Mouse (Mus musculus) heart, embryonic 13.5 days (tissue): ENCODE measurements around the gene Dcaf15. TPM values are rescaled to one million over a fixed set of nuclear protein-coding genes. Genes with fewer than 3 reads are reported as not detected.
A peak's percentile ranks its signal among the peaks of the same experiment; 100 is the strongest.

Experiments
- ATAC-seq: fragments of 200-750 bp; cut with Nextera tagmentation; 2 replicates; pipeline ENCODE4 v1.8.0; 2017; ENCODE audit warnings: moderate TSS enrichment; ENCODE audit not compliant: insufficient number of reproducible peaks, low FRiP score, low TSS enrichment; ENCODE audit errors: extremely low read depth
- H3K27ac ChIP-seq: fragments of 300-500 bp; sonication (generic); replicated peaks from 2 replicates; pipeline ENCODE4 v1.5.1; 2015; ENCODE audit warnings: moderate library complexity, mild to moderate bottlenecking, inconsistent platforms
- H3K27me3 ChIP-seq: fragments of 300-500 bp; sonication (generic); replicated peaks from 2 replicates; pipeline ENCODE4 v1.6.1; 2015; ENCODE audit warnings: mild to moderate bottlenecking, inconsistent platforms
- H3K36me3 ChIP-seq: fragments of 300-500 bp; sonication (generic); 2 replicates; pipeline ENCODE4 v1.6.1; 2015; ENCODE audit warnings: mild to moderate bottlenecking, inconsistent platforms
- H3K4me1 ChIP-seq: fragments of 300-500 bp; sonication (generic); 2 replicates; pipeline ENCODE4 v1.6.1; 2015; ENCODE audit warnings: inconsistent platforms
- H3K4me2 ChIP-seq: fragments of 300-500 bp; sonication (generic); 2 replicates; pipeline ENCODE4 v1.6.1; 2015; ENCODE audit warnings: inconsistent platforms, mild to moderate bottlenecking, moderate library complexity
- H3K4me3 ChIP-seq: fragments of 300-500 bp; sonication (generic); 2 replicates; pipeline ENCODE4 v1.5.1; 2015; ENCODE audit warnings: moderate library complexity, mild to moderate bottlenecking, inconsistent platforms
- H3K9ac ChIP-seq: fragments of 300-500 bp; sonication (generic); 2 replicates; pipeline ENCODE4 v1.6.1; 2015; ENCODE audit warnings: inconsistent platforms, mild to moderate bottlenecking, moderate library complexity
- H3K9me3 ChIP-seq: fragments of 300-500 bp; sonication (generic); 2 replicates; pipeline ENCODE4 v1.6.1; 2016; ENCODE audit warnings: inconsistent platforms
- WGBS: fragments of 180-500 bp; shearing (Covaris S2); methylation state at CpG from one replicate; pipeline ENCODE4 v1.1.7; 2015; ENCODE audit warnings: mixed read lengths; 5-methylcytosine and 5-hydroxymethylcytosine counted together
- polyA plus RNA-seq: library from polyadenylated mRNA; unstranded; fragments of >200 nt; fragmentation: Nextera tagmentation; extraction: Ambion mirVana; gene quantifications from 2 replicates; pipeline ENCODE4 v1.2.1, GENCODE M21; 2015

Dcaf15 gene
- polyA plus RNA-seq, 1 experiment from 2014 or later: 7.6 TPM

DNA sequence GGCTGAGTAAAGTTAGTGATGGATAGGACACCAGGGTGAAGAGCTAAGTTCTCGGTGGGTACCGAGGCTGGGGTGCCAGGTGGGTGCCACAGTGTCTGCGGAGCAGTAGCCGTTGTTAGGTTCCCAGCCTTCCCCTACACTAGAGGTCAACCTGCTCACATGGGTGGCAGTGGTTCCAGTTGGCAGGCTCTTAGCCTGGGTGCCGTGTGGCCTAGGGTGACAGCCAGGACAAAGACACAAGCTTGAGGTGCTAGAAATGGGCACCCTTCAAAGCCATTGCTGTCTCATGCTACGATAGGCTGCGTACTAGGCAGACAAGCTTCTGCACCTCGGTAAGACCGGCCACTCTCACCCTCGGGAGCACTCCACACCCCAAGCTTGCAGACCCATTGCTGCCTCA lies 32.2 kb downstream of the Dcaf15 start:
- H3K27ac ChIP-seq: no peak overlapping the region
- H3K9me3 ChIP-seq: no peaks in the 10 kb centered on the region
- WGBS: 85% methylated on average over 10 of the region's 10 CpGs
- ATAC-seq: no peak
- no peak overlapping the region for H3K4me2 ChIP-seq
- H3K27me3 ChIP-seq: no peaks in the 10 kb centered on the region
- H3K9ac ChIP-seq: no peak overlapping the region
- H3K4me3 ChIP-seq: no peak overlapping the region
- peaks cover 12% of the 10 kb centered on the region for H3K36me3 ChIP-seq
- H3K4me1 ChIP-seq: peaks cover 60% of the 10 kb centered on the region

DNA sequence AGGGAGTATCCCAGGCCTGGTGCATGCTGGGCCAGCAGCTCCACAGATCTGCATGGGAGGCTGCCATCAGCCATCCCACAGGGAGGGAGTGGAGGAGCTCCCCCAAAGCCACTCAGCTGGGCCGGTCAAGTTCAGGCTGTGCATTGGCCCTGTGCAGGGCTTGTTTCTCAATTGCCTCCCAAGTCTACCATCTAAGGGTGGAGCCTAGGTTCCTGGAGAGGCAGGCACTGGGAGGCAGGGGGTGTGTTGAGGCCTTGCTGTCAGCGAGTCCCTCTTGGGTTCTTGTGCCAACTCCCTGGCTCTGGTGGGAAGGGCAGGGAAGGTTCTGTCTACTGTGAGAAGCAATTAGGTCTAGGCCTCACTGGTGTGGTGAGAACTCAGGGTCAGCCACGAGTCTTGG lies 32.6 kb downstream of the Dcaf15 start:
- WGBS: 46% methylated on average over 3 of the region's 3 CpGs
- peaks cover 12% of the 10 kb centered on the region for H3K36me3 ChIP-seq
- H3K4me1 ChIP-seq: peaks cover 60% of the 10 kb centered on the region
- no peak overlapping the region for H3K4me3 ChIP-seq
- no peak for ATAC-seq
- H3K27ac ChIP-seq: no peak overlapping the region
- H3K27me3 ChIP-seq: no peaks in the 10 kb centered on the region
- H3K9ac ChIP-seq: peak overlapping the region; percentile 29; the same call in 1 of the 2 replicates
- no peak overlapping the region for H3K4me2 ChIP-seq
- H3K9me3 ChIP-seq: no peaks in the 10 kb centered on the region

DNA sequence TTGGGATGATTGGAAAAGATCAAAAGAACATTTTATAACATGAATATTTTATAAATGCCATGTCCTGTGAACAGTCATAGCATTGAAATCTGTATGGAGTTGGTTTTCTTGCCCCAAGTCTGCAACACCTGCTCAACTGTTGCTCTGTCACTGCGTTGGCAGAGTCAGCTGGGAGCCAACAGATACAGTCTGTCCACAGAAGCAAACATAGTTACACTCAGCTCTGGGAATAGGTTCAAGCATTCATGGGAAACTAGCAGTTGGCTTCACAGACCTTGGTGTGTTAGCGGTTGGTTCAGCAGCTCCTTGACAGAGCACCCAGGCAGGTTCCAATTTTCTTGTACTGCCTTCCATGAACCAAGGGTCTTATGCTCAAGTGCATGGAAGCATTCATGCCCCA lies 33.9 kb downstream of the Dcaf15 start:
- H3K4me2 ChIP-seq: no peak overlapping the region
- WGBS: 79% methylated on average over 2 of the region's 2 CpGs
- H3K27ac ChIP-seq: no peak overlapping the region
- ATAC-seq: no peak
- H3K9me3 ChIP-seq: no peaks in the 10 kb centered on the region
- no peaks in the 10 kb centered on the region for H3K27me3 ChIP-seq
- H3K4me3 ChIP-seq: no peak overlapping the region
- H3K36me3 ChIP-seq: peaks cover 12% of the 10 kb centered on the region
- no peak overlapping the region for H3K9ac ChIP-seq
- H3K4me1 ChIP-seq: peaks cover 62% of the 10 kb centered on the region

DNA sequence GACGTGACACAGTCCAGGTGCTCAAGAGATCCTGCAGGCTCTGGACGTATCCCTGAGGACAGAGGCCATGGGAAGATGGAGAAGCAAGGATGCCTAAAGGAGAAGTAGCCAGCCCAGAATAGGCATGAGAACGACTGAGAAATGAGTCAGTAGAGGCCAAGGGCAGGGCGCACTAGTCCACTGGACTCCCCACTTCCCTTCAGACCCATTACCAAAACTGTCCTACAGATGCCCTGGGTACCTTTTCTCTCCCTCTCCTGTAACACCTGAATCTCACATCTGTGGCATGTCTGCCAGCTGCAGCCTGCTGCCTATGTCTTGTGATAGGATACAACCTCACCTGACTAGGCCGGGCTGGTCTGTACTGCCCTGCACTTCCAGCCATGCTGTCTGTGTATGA lies 34.3 kb downstream of the Dcaf15 start:
- no peaks in the 10 kb centered on the region for H3K27me3 ChIP-seq
- H3K4me3 ChIP-seq: no peak overlapping the region
- H3K9me3 ChIP-seq: no peaks in the 10 kb centered on the region
- H3K4me1 ChIP-seq: peaks cover 66% of the 10 kb centered on the region
- H3K27ac ChIP-seq: no peak overlapping the region
- H3K36me3 ChIP-seq: peaks cover 8% of the 10 kb centered on the region
- H3K9ac ChIP-seq: peak overlapping the region; percentile 34; the same call in 1 of the 2 replicates
- no peak overlapping the region for H3K4me2 ChIP-seq
- WGBS: 76% methylated on average over 5 of the region's 5 CpGs
- ATAC-seq: no peak

DNA sequence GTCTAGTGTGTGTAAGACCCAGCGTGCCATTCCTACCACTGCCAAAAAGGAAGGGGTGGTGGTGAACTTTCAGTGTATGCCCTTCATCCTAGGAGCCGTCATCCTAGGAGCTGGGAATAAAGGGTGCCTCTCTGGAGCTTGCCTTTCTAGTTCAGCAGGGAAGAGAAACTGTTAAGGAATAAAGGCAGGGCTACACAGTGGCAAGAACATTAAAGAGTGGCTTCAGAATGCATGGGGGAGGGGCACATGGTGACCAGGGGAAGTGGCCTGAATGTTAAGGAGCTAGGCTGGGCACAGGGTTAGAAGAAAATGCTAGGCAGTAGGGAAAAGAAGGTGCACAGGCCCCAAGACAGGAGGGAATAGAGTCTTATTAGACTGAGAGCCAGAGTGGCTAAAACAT lies 34.8 kb downstream of the Dcaf15 start:
- Histone ChIP-seq H3K36me3 (peaks cover 3% of the 10 kb centered on the region), H3K9me3 (no peaks in the 10 kb centered on the region), H3K4me3 (no peak overlapping the region), H3K4me2 (no peak overlapping the region), H3K4me1 (peaks cover 68% of the 10 kb centered on the region), H3K27ac (no peak overlapping the region), H3K9ac (peak overlapping the region; percentile 34), H3K27me3 (no peaks in the 10 kb centered on the region)
- 77% methylated on average over 2 of the region's 2 CpGs for WGBS
- ATAC-seq: no peak

DNA sequence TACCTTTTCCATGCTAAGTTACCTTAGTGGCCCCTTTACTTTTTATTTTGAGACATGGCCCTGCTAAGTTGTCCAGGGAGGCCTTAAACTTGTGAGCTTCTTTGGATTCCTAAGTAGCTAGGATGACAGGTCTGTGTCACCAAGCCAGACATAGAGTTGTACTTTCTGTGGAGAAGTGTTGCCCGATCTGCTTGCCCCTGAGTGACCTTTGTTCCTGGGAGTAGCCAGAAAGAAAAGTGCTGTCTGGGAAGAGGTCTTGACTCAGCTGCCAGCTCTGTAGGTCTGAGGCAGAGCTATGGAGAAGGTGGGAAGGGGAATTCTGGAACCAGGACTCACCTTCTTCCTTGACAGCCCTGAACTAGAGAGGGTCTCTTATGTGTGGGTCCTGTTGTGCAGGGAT lies 35.4 kb downstream of the Dcaf15 start:
- no peak for ATAC-seq
- H3K9ac ChIP-seq: peak overlapping the region; percentile 34
- no peak overlapping the region for H3K4me3 ChIP-seq
- no peaks in the 10 kb centered on the region; the same call in 1 of the 2 replicates for H3K36me3 ChIP-seq
- H3K27me3 ChIP-seq: no peaks in the 10 kb centered on the region
- no peaks in the 10 kb centered on the region for H3K9me3 ChIP-seq
- WGBS: 22% methylated on average over 1 of the region's 1 CpGs
- H3K27ac ChIP-seq: peak overlapping the region; percentile 49; the same call in 1 of the 2 replicates
- H3K4me1 ChIP-seq: peaks cover 68% of the 10 kb centered on the region
- peak overlapping the region; percentile 68 for H3K4me2 ChIP-seq

DNA sequence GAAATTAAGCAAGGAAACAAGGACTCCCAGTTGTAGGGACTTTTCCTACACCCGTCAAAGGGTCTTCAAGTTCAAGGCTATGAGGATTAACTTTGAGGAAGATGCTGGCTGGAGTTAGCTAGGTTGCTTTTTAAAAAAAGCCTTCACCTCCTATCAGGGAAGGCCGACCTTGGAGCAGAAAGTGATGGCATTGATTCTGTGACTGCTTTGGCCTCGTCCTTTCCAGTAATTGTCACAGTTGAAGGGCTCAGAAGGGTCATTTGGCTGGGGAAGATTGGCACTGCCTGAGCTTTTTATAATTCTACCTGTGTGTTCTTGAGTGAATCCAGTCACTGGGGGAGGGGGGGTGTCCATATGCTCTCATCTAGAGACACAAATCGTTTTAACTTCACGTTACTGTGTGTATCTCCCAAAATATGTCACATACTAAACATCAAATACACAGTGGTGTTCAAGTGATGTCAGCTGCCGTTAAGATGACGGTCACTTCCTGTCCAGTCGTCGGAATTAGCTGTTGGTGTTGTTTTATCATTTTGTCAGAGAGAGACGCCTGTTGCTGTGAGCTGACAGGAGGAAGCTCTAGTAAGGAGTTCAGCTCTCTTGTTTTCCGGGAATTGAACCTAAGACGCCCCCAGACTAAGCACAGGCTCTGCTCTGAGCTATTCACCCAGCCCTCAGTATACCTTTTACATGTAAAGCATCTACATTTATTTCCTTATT lies 36.1 kb downstream of the Dcaf15 start:
- H3K27ac ChIP-seq: peak overlapping the region; percentile 49
- no peak overlapping the region for H3K4me3 ChIP-seq
- peaks cover 68% of the 10 kb centered on the region for H3K4me1 ChIP-seq
- H3K9ac ChIP-seq: peak overlapping the region; percentile 34; the same call in 1 of the 2 replicates
- H3K9me3 ChIP-seq: no peaks in the 10 kb centered on the region
- H3K27me3 ChIP-seq: no peaks in the 10 kb centered on the region
- no peak for ATAC-seq
- 43% methylated on average over 12 of the region's 12 CpGs for WGBS
- no peaks in the 10 kb centered on the region for H3K36me3 ChIP-seq
- H3K4me2 ChIP-seq: peak overlapping the region; percentile 68

DNA sequence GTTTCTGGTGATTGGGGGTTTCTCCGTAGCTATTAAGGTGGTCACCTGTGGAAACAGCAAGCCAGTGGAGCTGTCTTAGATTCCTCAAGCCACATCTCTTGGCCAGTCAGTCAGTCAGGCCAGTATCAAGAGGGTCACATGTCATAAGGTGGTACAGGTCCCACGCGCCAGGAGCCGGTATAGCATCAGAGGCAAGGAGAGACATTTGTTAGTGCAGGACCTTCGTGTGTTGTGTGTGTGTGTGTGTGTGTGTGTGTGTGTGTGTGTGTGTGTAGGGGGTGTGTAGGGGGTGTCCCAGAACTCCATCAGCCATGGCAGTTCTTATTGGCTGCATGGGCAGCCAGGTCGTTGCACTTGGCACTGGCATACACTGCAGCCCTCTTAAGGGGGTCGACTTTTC lies 36.7 kb downstream of the Dcaf15 start:
- Histone ChIP-seq H3K27me3 (no peaks in the 10 kb centered on the region), H3K27ac (0 out of 2 replicates have a peak overlapping the region, but pooled peaks have one; percentile 95), H3K9me3 (no peaks in the 10 kb centered on the region), H3K4me1 (peaks cover 62% of the 10 kb centered on the region), H3K9ac (peak overlapping the region; percentile 93), H3K4me3 (peak overlapping the region; percentile 88), H3K36me3 (no peaks in the 10 kb centered on the region), H3K4me2 (peak overlapping the region; percentile 68)
- WGBS: 68% methylated on average over 7 of the region's 7 CpGs
- no peak for ATAC-seq

DNA sequence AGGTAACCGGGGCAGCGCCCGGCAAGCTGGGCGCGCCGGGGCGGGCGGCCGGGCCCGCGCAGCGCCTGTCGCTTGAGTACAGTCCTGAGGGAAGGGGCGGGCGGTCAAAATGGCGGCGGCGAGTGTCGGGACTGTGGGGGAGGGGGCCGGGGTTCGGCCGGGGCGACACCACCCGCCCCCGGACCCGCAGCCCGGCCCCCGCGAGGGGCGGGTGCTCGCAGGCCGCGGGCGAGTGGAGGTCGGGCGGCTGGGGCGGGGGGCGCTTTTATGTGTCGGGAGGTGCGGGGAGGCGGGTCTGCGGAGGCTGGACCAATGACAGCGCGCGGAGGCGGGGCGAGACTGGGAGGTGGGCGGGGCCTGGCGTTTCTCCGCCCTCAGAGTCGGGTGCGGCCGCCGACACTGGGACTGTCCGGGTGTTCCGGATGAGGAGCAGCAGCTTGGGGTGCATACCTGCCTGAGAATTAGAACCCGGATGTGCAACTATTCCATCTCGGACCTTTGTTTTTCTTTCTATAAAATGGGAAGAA lies 37.5 kb downstream of the Dcaf15 start:
- Histone ChIP-seq H3K27ac (peak overlapping the region; percentile 95), H3K9me3 (no peaks in the 10 kb centered on the region), H3K4me2 (peak overlapping the region; percentile 68), H3K4me1 (peaks cover 54% of the 10 kb centered on the region), H3K27me3 (no peaks in the 10 kb centered on the region), H3K4me3 (peak overlapping the region; percentile 88), H3K36me3 (no peaks in the 10 kb centered on the region), H3K9ac (peak overlapping the region; percentile 93)
- peak; percentile 58 for ATAC-seq
- under 1% methylated on average over 55 of the region's 58 CpGs for WGBS

DNA sequence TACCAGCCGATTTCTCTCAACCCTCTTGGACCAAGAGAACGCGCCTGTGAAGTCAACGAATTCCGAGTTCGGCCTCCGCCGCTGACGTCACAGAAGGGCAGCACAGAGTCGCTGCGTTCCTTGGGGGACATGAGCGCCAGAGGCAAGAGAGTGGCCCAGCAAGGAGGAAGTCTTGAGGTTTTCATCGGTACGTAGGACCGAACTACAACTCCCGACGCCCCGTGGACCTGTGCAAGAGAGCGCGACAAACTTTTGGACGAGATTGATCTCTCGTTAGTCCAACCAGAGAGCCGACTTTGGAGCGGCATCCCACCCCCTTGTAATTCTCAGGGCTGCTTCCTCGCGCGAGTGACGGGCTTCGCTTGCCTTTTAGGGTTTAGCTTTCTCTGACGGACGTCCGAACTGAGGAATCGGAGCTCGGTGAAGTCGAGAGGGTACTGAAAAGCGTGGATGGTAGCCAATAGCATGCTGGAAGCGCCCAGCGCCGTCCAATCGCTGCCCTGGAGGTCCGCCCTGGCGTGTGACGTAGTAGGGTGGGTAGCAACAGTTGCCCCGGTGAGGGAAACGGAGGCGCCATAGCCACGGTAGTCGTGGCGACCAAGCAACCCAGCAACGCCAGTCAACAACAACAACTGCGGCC lies 38.2 kb downstream of the Dcaf15 start, which contains the start of gene Rfx1:
Rfx1 (plus strand) TSS at position 544 of the 640 bp plus-strand sequence.
- H3K27ac ChIP-seq: peak within 1 kb of the TSS; percentile 95
- WGBS: under 1% methylated on average over 51 of the region's 51 CpGs
- peaks cover 47% of the 10 kb centered on the region for H3K4me1 ChIP-seq

DNA sequence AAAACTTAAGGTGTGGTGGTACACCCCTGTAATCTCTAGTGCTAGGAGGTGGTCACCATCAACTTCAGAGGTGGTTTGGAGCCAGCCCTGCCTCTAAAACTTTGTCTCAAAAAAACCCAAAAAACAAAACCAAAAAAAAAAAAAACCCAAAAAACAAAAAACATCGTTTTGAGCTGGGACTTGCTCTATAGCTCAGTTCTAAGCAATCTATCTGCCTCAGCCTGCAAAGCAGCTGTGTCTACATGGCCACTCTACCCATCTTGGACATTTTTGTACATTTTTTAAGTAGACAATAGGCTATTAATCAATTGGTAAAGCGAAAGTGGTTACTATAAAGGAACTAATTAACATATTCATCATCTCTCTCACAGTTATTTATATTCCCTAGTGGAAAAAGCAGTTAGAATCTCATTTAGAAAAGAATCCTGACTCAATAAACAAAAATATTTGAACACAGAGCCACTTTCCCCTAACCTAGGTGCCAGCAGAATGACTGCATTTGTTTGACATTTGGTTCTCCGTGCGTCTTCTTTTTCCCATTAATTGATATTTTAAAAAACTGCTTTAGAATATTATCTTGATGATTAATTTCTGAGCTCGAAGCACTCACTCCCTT lies 39.0 kb downstream of the Dcaf15 start:
- Histone ChIP-seq H3K9me3 (no peaks in the 10 kb centered on the region), H3K27me3 (no peaks in the 10 kb centered on the region), H3K4me1 (peaks cover 39% of the 10 kb centered on the region), H3K4me3 (peak overlapping the region; percentile 88), H3K9ac (peak overlapping the region; percentile 88), H3K36me3 (no peaks in the 10 kb centered on the region), H3K4me2 (peak overlapping the region; percentile 84), H3K27ac (peak overlapping the region; percentile 90)
- WGBS: 27% methylated on average over 5 of the region's 5 CpGs
- ATAC-seq: no peak

More for the DNA sequence above, 38.2 kb downstream of the Dcaf15 start, which contains the start of gene Rfx1:
- Histone ChIP-seq H3K4me3 (peak within 1 kb of the TSS; percentile 88), H3K9ac (peak within 1 kb of the TSS; percentile 93), H3K9me3 (no peaks in the 10 kb centered on the region), H3K27me3 (no peaks in the 10 kb centered on the region), H3K36me3 (no peaks in the 10 kb centered on the region), H3K4me2 (peak within 1 kb of the TSS; percentile 84)
- peak; percentile 96 for ATAC-seq
